Mouse (Mus musculus): Measurements from ENCODE around the gene Dock6.
"Not testable (repeated sequence)": the region's sequence is repeated elsewhere in the genome, so short reads cannot be mapped to it uniquely, and the experiment has no call there.

Gene Dock6

GRCm38 (mm10) chr9:21781657-21782468, 70.6 kb downstream of the Dock6 start:
- in situ Hi-C loops (cut with MboI, MseI): no loop called here

- in situ Hi-C loops (cut with MboI, MseI): no loop called here
These were observed 74.7 kb downstream of the Dock6 start for GRCm38 (mm10) chr9:21777726-21778125.

GRCm38 (mm10) chr9:21774353-21774752, 78.1 kb downstream of the Dock6 start:
- in situ Hi-C loops (cut with MboI, MseI): no loop called here

- in situ Hi-C loops (cut with MboI, MseI): not testable (repeated sequence)
These were observed 79.0 kb downstream of the Dock6 start for GRCm38 (mm10) chr9:21773396-21773795.

GRCm38 (mm10) chr9:21769558-21770183, 82.8 kb downstream of the Dock6 start:
- in situ Hi-C loops (cut with MboI, MseI): no loop called here

GRCm38 (mm10) chr9:21768511-21769411, 83.7 kb downstream of the Dock6 start:
- in situ Hi-C loops (cut with MboI, MseI): no loop called here

- in situ Hi-C loops (cut with MboI, MseI): no loop called here
These were observed 84.5 kb downstream of the Dock6 start for GRCm38 (mm10) chr9:21767896-21768295.

- in situ Hi-C loops (cut with MboI, MseI): no loop called here
These were observed 88.1 kb downstream of the Dock6 start for GRCm38 (mm10) chr9:21764084-21764999.

- in situ Hi-C loops (cut with MboI, MseI): no loop called here
These were observed 90.3 kb downstream of the Dock6 start for GRCm38 (mm10) chr9:21762135-21762534.

GRCm38 (mm10) chr9:21760155-21761088, 92.0 kb downstream of the Dock6 start, which contains the start of gene Spc24:
TSS of gene Spc24 (minus strand) at chr9:21760303.
- in situ Hi-C loops (cut with MboI, MseI): no loop called here

- in situ Hi-C loops (cut with MboI, MseI): no loop called here
These were observed 92.7 kb downstream of the Dock6 start for GRCm38 (mm10) chr9:21759718-21760117.

- in situ Hi-C loops (cut with MboI, MseI): no loop called here
These were observed 93.6 kb downstream of the Dock6 start for GRCm38 (mm10) chr9:21758576-21759529.

- in situ Hi-C loops (cut with MboI, MseI): no loop called here
These were observed 97.7 kb downstream of the Dock6 start for GRCm38 (mm10) chr9:21754516-21755321.

GRCm38 (mm10) chr9:21754003-21754402, 98.4 kb downstream of the Dock6 start:
- in situ Hi-C loops (cut with MboI, MseI): no loop called here

GRCm38 (mm10) chr9:21752252-21752792, 100.1 kb downstream of the Dock6 start:
- in situ Hi-C loops (cut with MboI, MseI): no loop called here

- in situ Hi-C loops (cut with MboI, MseI): no loop called here
These were observed 101.1 kb downstream of the Dock6 start for GRCm38 (mm10) chr9:21751347-21751746.

GRCm38 (mm10) chr9:21750370-21750769, 102.1 kb downstream of the Dock6 start:
- in situ Hi-C loops (cut with MboI, MseI): no loop called here

Data from T-helper 2 cell (primary cell).